Mouse (Mus musculus): ENCODE data around the gene Gm29564. TPM values are rescaled to one million over a fixed set of nuclear protein-coding genes. Genes with fewer than 3 reads are reported as not detected.

The Gm29564 gene
- polyA plus RNA-seq (2017; shearing (Covaris generic)) = not detected

GRCm38 (mm10) chrY:78212693-78213092 is at the start of gene Gm29564:
Gene Gm29564 (plus strand): TSS chrY:78212993.

Other genes starting within 250 kb of the Gm29564 start
- not detected for gene Gm20867, start 249.8 kb upstream of the Gm29564 start, polyA plus RNA-seq (2017; shearing (Covaris generic))

All from effector memory CD4-positive, alpha-beta T cell, adult 7 months (primary cell).